Mouse (Mus musculus) cerebellum, adult 18-20 months (tissue): ENCODE measurements around the gene Rpap1.
A peak's percentile ranks its signal among the peaks of the same experiment; 100 is the strongest.

Experiments used
- DNase-seq, 2 experiments: peaks; one replicate each; pipeline ENCODE4 v3.0.0; 2021

Rpap1 gene

DNA sequence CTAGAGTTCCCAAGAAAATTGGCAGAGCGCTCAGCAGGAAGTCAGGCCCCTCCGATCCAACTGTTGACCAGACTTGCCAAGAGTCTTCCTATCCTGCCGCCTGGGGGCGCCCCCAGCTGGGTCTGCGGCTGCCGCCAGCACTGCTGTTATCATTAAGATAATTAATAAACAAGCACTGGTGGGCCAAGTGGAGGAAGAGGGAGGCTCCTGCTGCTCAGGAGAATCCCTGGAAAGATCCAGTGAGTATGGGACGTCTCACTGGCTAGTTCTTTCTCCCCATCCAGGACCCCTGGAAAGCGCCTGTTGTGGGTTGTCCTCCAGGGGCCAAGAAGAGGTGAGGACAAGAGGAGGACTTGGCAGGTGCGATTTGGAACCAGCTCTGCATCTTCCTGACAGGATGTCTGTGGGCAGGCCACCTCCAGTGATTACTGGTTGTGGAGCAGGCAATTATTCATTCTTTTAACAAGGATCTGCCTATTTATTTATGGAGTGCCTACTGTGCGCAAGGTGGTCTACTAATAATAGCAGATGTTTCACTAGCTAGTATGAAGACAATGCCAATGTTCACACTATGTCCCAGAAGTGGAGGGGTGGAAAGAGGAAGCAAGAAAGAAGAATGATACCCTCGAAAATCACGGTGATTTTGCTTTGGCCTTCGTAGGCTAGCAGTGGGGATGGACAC is 11.1 kb upstream of the Rpap1 start:
- peak; percentile 58 to 69 for DNase-seq

DNA sequence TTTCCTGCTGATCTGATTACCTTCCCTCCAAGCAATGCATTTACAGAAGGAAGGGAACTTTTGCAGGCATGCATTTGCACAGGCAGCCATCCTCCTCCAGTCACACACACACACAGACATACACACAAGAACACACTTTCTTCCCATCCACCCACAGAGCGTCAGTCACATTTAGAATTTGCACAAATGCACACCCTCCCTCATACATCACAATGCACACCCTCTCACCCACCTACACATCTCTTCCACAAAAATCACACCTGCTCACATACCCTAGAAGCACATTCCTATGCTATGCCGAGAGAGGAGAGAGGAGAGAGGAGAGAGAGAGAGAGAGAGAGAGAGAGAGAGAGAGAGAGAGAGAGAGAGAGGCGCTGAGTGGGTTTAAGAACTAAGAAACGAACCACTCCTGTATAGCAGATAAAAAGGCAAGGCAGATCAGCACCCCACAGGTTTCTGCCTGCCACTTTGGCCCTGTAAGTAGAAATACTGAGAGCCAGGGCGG is 10.0 kb upstream of the Rpap1 start, which contains the start of gene Tyro3:
Gene Tyro3 (plus strand): TSS at position 455 of the 505 bp plus-strand sequence.
- DNase-seq, result no peak

DNA sequence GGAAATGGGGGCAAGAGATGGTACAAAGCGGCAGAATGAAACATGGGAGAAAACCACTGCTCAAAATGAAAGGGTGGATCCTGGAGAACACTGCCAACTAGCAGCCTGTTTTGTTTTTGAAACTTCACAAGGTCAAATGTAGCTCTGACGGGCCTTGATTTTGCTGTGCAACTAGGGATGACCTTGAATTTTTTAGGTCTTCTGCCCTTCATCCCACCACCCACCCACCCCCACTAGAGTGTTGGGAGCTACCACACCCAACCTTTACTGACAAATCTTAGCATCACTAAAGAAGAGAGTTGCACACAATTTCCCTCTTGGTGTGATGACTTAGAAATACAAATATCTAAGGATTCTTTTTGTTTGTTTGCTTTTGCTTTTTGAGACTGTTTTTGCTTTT is 2.7 kb upstream of the Rpap1 start:
- no peak for DNase-seq

DNA sequence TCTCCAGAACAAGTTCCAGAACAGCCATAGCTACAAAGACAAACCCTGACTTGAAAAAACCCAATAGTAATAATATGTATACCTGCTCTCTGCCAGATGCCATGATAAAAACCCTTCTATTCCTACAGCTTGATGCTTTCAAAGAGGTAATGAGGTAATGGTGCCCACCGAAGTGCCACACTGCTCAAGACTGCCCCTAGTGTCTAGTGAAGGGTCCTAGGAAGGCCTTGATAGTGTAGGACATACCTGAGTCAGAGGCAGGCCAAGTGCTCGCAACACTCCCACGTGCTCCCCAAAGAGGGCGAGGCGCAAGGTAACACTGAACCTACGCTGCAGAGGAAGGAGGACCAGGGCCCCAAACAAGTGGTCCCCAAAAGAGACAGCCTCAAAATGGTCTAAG is 20.1 kb downstream of the Rpap1 start:
- DNase-seq, result no peak

DNA sequence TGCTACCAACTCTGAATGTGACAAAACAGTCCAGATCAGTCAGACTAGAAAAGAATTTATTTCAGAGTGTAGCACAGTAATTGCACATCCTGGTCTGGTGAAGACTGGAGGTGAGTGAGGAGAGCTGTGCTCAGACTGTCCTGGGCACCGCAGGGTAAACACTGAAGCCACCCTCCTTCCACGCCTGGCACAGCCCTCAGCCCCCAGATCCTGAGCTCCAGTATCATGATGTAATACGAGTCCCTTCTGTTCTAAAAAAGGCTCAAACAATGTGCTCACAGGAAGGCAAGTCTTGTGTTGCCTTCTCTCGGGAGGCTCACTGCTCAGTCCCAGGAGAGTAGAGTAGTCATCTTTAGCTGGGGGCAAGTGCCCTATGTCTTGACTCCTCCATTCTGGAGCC is 23.4 kb downstream of the Rpap1 start:
- DNase-seq, result no peak

DNA sequence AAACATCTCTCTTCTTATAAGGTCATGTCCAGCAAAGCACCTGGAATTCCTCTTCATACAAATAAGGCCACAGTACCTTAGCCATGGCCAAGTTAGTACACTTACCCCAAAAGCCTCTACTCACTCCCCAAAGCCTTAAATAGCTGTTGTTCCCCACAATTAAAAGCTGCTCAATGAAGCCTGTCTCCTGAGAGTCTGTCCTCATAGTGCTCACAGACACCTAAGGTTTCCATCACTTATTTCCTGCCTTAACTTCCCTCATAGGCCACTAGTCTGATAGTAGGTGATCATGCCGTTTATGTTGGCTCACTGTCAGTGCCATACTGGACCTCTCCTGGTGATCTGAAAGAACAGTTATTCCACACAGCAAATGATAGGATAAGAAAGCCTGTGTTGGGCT is 25.1 kb downstream of the Rpap1 start:
- DNase-seq, result no peak

DNA sequence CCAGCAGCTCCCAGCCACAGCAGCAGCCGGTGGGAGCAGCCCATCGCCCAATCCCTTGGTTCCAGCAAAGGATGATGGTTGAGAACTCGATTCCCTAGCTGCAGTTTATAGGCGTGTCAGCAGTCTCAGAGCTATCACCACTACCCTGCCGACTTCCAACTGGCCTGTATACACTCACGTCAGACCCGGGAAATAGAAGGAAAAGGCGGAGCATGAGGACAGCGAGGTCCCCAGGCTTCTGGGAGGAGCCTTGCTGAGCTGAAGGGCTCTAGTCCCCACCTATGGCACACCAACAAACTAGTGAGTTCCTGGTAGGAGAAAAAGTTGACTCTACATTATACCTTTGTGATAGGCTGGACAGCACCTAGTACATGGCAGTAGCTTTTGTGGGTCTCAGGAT is 27.1 kb downstream of the Rpap1 start, which contains the start of gene Ltk:
Gene Ltk (minus strand): TSS at position 181 of the 400 bp plus-strand sequence.
- DNase-seq, result no peak

DNA sequence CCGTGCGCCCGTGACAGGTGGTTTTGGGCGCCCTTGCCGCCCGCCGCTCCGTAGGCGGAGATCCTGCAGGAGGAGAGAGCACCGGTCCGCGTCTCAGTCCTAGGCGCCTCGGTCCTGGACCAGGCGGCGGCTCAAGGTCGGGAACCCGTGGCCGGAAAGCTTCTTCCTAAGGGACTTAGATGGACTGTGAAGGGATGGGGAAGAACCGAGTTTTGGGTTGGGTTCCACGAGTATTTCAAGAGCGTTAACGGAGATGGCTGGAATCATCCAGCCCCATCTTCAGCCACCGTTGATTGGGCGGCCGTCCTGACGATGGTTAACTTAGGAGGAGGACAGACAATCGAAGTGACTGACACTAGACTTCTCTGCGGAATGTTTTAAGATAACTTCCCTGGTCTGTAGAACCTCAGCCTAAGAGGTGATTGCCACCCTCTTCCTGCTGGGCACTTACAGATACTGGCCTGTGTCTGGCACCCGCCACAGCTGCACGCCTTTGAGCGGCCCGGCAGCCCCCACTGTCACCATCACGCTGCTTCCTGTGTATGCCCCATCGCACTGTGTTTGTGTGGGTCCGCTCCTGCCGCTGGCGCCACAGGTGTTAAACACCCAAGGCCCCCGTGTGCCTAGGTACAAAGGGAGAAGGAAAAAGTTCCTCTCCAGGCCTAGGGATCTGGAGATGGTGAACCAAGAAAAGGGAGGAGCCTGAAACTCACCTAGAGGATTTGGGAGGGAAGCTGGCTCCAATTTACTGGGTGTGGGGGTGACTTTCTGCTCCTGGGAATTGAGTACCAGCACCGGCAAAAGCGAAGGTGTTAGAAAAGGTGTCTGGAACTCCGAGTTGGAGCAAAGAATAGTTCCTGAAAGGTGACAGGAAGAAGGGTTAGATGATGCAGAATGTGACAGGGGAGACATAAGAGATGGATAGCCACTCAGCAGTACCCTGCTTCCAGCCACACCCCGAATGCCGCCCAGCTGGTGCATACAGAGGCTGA is 28.2 kb downstream of the Rpap1 start:
- peak in 1 of 2 experiments; percentile 8 for DNase-seq

DNA sequence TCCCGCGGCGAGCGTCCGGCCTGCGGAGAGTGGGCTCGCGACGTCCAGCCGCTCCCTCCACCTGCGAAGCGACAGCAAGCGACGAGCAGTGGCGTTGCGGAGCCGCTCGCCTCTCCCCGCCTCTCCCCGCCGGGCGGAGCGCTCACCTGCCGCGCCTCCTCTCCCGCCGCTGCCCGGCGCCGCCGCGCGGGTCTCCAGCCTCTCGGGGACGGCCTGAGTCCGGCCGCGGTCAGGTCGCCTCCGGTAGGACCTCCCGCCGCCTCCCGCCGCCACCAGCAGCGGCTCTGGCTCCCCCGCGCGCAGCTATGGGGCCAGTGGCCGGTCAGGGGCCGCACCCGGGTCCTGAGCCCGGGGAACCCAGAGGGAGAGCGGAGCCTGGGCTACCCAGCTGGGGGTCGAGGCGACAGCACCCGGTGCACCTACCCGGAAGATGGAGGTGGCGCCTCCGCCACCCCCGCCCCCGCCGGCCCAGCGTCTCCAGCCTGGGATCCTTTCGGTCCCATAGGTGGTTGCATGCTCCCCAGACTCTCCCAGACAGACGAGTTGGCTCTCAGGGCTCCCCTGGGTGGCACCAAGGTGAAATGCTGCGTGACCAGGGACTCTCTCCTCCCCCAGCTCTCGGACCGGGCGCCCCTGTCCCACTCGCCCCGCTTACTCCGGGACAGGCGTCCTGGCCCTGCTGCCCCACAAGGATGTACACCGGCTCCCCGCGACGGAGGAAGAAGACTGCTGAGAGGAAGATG is 29.1 kb downstream of the Rpap1 start:
- DNase-seq, result peak; percentile 36 to 68

DNA sequence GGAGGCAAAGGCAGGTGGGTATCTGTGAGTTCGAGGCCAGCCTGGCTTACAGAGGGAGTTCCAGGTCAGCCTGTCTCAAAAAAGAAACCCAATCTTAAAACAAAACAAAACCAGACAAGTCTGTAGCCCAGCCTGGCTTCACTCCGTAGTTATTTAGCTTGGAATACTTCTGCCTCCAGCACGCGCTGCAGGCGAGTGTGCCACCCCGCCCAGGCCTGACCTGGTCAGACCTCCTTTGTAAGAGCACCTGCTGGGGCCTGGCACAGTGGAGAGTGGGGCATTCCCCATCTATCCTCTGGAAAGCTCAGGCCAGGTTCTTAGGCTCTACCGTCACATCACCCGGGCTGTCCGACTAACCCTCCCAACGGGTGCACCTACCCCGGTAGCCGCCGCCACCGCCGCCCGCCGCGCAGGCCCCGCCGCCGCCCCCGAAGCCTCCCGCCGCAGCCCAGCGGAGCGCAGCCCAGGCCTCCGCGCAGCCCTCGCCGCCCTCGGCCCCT is 29.7 kb downstream of the Rpap1 start:
- peak; percentile 30 to 51 for DNase-seq

DNA sequence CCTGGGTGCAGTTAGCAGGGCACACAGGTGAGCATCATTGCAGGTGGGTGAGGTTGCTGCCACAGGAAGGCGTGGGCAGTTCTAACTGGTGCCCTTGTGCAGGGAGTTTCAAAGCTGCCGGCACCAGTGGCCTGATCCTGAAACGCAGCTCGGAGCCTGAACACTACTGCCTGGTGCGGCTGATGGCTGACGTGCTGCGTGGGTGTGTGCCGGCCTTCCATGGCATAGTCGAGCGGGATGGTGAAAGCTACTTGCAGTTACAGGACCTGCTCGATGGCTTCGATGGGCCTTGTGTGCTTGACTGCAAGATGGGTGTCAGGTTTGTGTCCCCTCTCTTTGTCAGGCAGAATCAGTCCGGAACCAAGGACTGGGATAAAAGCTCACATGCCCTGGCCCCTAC is 38.1 kb downstream of the Rpap1 start:
- DNase-seq, result no peak

DNA sequence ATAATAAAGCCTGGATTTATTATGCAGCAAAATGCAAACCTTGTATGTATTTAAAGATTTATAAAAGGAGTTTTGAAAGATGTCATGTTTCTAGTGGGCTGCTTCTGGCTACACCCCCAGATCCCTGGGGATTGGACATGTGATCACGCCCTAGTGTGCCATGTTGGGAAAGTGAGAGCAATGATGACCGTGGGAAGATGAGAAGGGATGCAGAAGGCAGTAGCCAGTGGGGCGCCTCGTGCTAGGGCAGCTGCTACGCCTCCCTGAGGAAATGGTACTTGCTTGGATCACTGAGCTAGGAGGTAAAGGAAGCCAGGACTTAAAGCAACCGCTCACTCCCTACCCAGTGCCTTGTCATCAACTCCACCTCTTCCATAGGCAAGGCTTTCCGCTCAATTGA is 39.8 kb downstream of the Rpap1 start:
- no peak for DNase-seq

DNA sequence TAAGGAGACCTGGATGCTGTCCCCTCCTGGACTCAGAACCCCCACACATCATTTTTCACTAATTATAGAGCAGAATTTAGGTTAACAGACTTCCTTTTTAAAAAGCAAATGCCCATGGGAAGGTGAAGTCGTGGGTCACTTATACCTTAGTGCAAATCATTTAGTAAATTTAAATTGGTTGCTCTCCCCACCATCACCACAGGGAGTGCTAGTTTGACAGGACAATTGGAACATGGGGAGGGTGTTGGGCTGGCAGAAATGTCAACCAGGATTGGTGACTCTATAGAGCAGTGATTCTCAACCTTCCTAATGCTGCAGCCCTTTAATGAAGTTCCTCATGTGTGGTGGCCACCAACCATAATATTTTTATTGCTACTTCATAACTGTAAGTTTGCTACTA is 42.1 kb downstream of the Rpap1 start:
- DNase-seq, result peak in 1 of 2 experiments; percentile 29

DNA sequence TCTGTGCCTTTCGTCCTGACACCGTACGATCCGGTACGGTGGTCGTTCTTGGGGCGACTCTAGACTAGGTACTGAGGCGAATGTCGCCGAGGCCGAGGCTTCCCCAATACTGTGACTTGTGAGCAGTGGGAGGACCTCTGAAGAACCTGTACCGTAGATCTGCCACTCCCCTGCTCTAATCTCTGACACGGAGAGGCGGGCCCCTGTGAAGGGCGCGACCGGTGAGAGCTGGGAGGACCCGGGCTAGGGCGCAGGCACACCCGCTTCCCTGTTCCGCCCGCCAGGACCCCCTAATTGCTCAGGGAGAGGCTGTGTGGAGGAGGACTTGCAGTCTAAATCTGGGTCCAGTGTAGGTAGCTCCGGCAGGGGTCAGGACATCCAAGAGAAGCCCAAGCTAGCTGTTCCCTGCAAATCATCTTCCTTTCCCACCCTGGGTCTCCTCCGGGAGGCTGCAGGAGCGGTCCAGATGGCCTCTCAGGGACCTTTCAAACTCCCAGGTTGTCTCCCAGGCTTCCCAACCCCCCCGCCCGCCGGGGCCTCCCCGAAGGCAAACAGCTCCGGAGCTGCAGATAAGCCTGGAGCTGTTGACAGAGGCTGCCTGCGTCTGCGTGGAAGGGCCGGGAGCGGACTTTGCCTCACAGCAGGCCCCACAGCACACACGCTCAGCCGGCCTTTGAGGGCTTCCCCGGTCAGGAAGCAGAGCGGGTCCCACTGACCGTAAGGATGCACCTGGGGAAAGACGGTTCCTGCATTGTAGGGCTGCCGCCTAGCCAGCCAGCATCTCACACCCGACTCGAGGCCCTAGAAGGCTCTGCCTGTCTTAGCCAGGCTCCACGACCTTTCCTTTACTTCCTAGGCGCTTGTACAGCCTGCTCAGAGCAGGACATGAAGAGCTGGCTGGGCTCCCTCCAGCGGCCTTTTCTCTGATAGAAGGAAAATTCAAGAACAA is 42.9 kb downstream of the Rpap1 start:
- no peak for DNase-seq

DNA sequence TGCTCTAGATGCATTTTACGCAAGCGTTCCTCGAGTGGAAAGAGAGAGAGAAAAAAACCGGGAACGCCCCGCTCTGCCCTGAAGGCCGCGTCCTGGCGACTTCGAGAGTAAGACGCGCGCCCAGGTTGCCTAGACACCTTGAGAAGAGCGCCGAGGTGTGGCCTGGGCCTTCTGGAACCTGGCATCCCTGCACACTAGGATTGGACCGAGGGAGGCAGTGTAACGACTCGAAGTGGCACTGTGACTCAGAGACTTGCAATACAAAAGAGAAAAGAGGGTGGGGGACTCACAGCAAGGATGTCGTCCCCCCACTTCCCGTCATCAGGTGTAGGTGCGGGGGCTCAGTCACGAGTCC is 43.6 kb downstream of the Rpap1 start:
- DNase-seq, result no peak

DNA sequence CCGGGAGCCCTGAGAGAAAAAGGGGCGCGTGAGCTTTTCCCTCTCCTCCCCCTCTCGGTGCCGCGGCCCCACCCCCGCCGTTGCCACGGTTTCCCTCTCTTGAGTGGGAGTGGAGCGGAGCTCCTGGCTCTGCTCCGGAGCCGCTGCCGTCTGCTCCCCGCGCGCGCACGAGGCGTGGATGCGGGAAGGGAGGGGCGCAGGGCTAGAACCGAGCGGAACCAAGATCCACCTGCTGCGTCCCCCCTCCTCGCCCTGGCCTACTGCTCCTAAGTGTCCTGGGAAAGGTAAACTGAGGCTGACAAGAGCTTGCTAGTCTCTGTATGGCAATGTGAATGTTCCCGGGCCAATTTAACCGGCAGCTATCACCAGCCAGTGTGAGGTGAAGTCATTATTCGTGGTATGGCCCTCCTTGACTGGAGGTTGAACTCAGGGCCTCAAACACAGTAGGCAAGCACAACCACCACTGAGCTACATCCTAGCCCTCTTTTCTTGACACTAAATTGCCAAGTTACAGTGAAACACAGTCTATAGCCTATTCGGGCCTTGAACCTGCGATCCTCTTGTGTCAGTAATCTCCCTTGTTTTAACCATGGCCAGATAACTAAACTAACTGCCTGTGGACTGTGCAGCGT is 44.0 kb downstream of the Rpap1 start:
- DNase-seq, result no peak

DNA sequence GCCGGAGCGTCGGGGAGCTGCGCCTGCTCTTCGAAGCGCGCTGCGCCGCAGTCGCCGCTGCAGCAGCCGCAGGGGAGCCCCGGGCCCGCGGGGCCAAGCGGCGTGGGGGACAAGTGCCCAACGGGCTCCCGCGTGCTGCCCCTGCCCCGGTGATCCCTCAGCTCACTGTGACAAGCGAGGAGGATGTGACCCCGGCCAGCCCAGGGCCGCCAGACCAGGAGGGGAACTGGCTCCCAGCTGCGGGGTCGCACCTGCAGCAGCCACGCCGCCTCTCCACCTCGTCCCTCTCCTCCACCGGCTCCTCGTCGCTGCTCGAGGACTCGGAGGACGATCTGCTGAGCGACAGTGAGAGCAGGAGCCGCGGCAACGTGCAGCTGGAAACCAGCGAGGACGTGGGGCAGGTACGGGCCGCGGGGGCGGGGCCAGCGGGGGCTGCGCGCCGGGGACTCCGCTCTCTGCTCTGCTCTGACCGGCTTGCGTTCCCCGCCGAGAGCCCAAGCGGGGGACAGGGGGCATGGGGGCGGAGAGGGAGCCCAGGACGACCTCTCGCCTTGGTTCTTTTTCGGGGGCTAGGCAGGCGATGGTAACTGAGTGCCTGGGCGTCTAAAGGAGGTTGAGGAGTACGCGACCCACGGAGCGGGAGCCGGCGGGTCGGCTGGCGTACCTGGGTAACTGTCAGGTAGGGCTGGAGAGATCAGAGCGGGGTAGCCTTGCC is 44.7 kb downstream of the Rpap1 start:
- peak in 1 of 2 experiments; percentile 23 for DNase-seq

DNA sequence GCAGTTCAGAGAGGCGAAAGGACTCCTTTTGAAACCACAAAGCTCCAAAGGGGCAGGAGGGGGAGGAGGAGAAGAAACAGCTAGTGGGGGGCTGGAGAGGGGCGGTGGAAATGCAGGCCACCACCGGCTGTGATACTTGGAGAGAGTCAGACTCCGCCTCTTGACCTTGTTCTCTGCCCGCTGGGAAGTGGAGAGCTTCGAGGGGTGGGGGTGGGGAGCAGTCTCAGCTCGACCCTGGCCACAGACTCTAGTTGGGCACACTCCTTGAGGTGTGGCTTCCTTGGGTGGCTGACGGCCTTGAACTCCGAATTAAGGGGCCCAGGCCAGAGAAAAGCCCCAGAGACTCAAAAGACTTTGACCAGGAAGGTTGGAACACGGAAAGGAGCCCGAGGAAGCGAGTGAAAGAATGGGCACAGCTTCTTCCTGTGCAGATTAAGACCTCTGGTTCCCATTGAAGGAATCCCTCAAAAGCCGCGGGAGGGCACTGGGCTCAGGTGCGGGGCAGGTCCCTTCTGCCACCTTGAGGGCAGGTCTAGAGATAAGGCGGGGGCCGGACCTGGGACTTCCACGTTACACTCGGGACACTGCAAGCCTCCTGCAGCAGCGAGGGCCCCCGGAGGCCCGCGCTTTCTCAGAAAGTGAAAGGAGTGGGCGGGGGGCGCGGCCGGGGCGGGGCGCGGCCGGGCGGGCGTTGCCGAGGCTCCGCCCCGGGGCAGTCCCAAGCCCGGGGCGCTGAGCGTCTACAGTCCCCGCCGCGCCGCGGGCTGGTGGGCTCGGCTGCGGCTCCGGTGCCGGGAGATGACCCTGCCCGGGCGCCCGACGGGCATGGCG is 45.5 kb downstream of the Rpap1 start, which contains the start of gene Itpka:
Gene Itpka (plus strand): TSS at position 757 of the 831 bp plus-strand sequence.
- DNase-seq, result peak in 1 of 2 experiments; percentile 30

DNA sequence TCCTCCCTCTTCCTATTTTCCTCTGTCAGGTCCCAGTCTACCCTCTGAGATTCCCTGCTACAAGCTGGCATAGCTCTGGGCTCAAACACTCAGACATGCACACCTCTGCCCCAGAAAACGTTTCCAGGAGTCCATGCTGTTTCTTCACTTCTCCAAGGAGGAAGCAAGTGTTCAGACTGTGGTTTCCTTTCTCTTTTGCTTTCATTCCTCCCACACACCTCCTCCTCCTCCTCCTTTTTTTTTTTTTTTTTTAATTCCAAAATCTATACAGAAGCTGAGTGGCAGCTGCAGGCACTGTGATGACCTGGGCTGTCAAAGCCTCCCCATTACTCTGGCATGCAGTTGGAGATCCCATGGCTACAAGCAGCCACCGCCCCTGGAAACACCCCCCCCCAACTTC is 46.8 kb downstream of the Rpap1 start:
- DNase-seq, result no peak
